Mouse (Mus musculus) spleen, adult 18-20 months (tissue): ENCODE measurements around the gene Fxn.

Source experiments
- DNase-seq, 2 experiments: peaks; one replicate each; pipeline ENCODE4 v3.0.0; 2022; ENCODE audit warnings: mixed read lengths in 2 of 2

The Fxn gene

DNA sequence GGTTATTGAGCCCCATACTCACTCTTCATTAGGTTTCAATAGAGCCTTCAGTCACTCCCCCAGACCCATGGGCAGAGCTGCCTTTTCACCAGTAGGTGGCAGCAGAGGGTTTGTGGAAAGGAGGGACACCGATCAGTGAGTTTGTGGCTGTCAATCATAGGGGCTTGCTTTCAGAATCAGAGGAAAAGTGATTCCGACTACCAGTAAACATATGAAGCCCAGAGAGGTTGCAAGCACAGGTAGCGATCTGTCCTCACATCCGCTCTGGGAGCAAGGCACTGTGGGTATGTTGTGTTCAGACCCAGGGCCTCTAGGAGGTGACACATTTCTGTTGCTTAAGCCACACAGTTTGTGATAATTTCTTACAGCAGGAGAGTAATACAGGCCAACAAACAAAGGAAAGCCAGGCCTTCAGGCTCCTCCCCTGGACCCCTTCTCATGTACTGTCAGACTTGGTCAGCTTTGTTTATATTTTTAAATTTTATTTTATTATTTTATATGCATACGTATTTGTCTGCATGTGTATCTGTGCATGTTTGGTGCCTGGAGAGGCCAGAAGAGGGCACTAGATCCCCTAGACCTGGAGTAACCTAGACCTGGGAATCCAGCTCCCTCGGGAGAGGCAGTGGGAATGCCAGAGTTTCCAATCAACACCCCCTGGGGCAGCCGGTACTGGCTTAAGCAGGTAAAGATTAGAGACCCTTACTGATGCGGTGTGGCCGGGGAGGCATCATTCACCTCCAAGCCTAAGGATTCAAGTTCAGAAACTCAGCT is 20.8 kb upstream of the Fxn start:
- peak; percentile 30 to 52 for DNase-seq

- no peak for DNase-seq
Measured at GRCm38 (mm10) chr19:24293537-24293936, 13.1 kb upstream of the Fxn start.

DNA sequence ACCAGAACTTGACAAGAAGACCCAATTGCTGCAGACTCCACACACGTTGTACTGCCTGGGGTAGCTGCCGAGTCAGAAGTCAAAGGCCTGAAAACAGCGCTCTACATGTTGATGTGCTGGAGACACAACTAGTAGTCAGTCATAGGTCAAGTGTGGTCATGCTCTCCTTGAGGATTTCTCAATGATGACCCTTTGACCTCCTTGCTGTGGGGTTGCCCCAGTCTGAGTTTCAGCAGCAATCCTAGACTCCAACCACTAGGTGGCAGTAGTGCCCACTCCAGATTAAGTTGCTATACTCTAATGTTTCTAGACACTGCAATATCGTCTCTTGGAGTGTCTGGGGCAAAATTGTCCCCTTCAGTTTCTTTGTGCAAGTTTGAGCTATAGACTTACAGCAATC is 3.8 kb upstream of the Fxn start:
- peak in 1 of 2 experiments; percentile 49 for DNase-seq

DNA sequence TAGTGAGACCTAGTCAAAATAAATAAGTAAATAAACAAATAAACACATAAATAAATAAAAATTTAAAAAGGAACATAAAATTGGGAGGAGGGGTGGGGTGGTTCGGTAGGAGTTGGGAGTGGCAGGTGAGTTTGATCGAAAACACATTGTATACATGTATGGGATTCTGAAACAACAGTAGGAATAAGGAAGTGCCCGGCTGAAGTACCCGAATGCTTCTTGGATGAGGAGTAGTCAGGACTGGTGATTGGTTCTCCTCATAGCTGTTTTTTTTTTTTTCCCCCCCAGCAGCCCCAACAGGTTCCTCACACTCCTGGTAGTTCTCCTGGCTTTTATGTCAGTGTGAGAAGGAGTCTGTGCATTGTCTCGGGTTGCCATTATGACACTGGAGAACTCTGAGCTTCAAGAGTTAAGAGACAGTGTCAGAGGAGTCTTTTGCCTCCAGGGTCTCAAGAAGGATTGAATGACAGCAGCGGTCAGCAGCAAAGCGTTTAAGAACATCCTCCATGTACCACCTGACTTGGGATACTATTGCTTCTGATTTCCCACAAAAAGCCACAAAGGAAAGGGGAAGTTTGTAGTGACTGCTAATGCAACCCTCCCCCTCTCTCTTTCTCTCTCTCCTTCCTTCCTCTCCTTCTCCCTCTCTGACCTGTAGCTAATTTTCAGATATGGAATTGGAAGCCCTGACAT is 1.0 kb upstream of the Fxn start:
- DNase-seq, result no peak

GRCm38 (mm10) chr19:24279706-24280600 is 452 bp downstream of the Fxn start:
- peak; percentile 64 to 81 for DNase-seq

DNA sequence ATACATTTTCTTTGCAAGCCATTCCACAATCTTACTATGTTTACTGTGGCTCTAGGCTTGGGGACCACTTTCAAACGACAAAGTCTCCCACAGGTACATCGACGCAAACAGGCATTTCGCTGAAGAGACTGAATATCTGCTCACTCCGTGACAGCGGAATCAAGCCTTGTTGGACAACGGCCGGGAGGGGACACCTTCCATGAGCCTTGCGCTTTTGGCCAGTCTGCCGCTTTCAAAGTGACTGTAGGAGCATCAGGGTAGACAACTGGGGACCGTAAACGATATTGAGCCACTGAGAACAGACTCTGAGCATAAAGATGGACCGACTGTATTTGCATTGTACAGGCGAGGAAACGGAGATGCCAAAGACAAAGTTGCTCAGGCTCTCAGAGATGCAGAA is 1.5 kb downstream of the Fxn start:
- DNase-seq, result no peak

- no peak for DNase-seq
Measured at GRCm38 (mm10) chr19:24274281-24274680, 6.1 kb downstream of the Fxn start.

DNA sequence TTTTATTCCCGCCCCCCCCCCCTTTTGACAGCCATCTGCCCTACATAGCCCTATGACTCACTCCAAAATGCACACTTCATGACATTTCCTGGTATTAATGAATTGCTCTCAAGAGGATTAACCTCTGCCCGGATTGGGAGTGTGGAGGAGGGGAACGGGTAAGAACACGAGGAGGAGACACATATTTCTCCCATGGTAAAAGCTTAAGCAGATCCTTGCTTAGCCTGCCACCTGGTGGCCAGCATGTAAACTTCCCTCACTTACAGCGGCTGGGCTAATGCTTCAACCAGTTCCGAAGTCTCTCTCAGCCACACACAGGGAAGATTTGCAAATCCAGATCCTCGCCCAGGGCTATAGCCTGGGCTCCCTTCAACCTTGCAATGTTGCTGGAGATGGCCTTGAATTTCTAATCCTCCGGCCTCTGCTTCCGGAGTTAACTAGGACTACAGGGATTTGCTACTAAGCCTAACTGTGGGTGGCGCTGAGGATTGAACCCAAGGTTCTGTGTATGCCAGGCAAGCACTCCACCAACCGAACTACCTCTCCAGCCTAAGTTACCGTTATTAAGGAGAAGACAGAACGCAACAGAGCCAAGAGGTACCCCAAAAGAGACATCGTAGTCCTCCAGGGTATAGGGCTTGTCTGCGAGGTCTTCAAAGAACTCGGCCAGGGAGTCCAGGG is 8.5 kb downstream of the Fxn start:
- DNase-seq, result peak; percentile 35 to 75

GRCm38 (mm10) chr19:24271326-24271725 is 9.1 kb downstream of the Fxn start:
- no peak for DNase-seq

DNA sequence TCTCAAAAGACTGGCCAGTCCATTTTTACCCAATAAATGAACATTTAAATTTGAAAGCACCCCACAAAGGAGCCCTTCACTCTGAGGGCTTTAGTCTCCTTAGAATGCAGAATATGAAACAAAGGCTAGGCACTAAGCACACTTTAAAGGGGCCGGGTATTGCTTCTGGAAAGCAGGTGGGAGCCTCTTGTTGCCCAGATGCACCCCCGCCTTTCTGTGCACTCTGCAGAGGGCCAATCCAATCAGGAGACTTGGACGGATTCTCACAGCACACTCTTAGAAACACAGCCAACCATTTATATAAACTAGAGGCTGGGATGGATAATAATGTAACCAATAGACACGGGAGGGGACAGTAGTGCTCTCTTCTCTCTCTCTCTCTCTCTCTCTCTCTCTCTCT is 11.9 kb downstream of the Fxn start:
- no peak for DNase-seq

- DNase-seq, result no peak
Measured at GRCm38 (mm10) chr19:24266046-24266830, 14.2 kb downstream of the Fxn start.

DNA sequence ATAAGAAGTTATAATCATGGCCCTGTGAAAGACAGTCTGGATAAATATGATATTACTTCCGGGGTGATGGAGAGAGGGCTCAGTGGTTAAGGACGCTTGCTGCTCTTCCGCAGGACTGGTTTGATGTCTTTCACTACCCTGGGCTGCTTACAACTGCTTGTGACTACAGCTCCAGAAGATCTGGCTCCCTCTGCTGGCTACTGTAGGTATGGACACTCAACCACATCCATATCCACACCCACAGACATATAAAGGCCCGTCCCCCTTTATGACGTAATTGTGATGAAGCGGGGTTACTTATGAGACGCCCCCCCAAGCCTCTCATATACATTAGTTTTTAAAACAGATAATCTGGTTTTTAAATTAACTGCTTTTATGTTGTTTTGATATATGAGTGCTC is 15.4 kb downstream of the Fxn start:
- peak; percentile 18 to 73 for DNase-seq

- DNase-seq, result no peak
Measured at GRCm38 (mm10) chr19:24262736-24263135, 17.7 kb downstream of the Fxn start.

GRCm38 (mm10) chr19:24259390-24260351 is 20.7 kb downstream of the Fxn start:
- DNase-seq, result no peak

DNA sequence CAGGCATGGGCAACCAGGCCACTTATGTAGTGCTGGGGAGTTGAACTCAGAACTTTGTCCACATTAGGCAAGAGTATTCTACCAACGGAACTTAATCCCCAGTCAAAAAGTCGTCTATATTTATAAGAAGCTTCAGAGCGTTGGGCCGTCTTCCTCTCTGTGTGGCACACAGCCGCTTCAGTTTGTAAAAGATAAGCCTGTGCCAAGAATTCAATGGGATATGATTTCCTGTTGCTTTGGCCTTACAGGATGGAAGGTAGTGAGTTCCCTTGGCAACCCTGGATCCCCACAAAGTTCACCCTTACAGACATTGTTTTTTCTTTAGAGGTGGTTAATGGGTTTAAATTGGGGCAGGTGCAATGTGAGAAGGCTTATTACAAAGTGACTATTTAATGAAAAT is 22.0 kb downstream of the Fxn start:
- DNase-seq, result no peak

- no peak for DNase-seq
Measured at GRCm38 (mm10) chr19:24257962-24258361, 22.4 kb downstream of the Fxn start.

DNA sequence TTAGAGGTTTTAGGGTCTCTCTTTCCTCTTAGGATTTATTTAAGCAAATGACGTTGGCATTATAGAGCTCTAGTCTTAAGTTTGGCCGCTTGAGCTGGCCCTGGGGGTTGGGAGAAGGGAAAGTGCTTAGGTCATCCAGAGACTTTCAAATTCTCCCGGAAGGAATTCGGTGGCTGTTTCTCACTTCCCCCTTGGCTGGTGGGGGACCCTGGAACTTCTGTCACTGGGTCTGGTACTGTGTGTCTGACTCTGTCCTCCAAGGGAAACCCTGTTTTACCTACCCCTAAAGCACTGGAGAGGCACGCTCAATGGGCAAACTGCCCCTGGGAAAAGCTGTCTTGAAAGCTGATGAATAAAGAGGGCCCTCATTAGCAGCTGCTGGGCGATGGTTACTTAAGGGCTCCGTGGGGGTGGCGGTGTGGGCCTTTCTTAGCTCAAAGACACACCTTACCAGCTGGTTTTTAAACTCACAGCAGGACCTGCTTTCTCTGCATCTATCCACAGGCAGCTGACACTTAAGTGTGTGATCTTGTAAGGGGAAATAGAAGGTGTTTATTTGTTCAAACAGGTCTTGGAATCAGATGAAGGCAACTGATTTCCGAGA is 26.6 kb downstream of the Fxn start:
- DNase-seq, result no peak

GRCm38 (mm10) chr19:24251869-24252268 is 28.5 kb downstream of the Fxn start:
- DNase-seq, result no peak

- no peak for DNase-seq
Measured at GRCm38 (mm10) chr19:24243340-24243739, 37.1 kb downstream of the Fxn start.
